In genomic region chr1:187439170-187439914, GRCm38 (mm10) we compare ENCODE assay signal across 11 mouse cellular contexts.
DNase-seq lines count a peak whose midpoint lies in the region; ATAC-seq lines count a peak whose summit lies in the region.
"Had no signal": no experiment of that assay in that cellular context is flagged by ENCODE, and none has a peak within 500 bp of the region (broad histone marks: within the 10 kb centered on the region; RNA-seq: fewer than 3 reads in every experiment).

No protein-coding gene starts in this region.

- WGBS in midbrain, embryonic 12.5 days: 61% methylated on average over 20 of the region's 20 CpGs

- peak; percentile 63; the same call in 1 of the 2 replicates for ATAC-seq in midbrain, embryonic 12.5 days (ENCODE audit: low FRiP score, low read depth)
- ATAC-seq: forebrain, embryonic 15.5 days; lung, postnatal 0 days had no signal

- no peaks in the 10 kb centered on the region for H3K36me3 ChIP-seq in midbrain, embryonic 12.5 days
- H3K36me3 ChIP-seq: forebrain, embryonic 15.5 days had no signal

- no peak overlapping the region for H3K27ac ChIP-seq in midbrain, embryonic 12.5 days (replicated peaks)
- H3K27ac ChIP-seq: forebrain, embryonic 15.5 days; heart, adult 2 months had no signal

- H3K4me3 ChIP-seq in midbrain, embryonic 12.5 days: no peak overlapping the region
- H3K4me3 ChIP-seq: forebrain, embryonic 15.5 days; heart, adult 2 months had no signal

- 0 out of 2 replicates have a peak overlapping the region, but pooled peaks have one; percentile 1 for H3K4me2 ChIP-seq in midbrain, embryonic 12.5 days (replicated peaks)
- H3K4me2 ChIP-seq: forebrain, embryonic 15.5 days had no signal

- H3K9me3 ChIP-seq in midbrain, embryonic 12.5 days: no peaks in the 10 kb centered on the region
- H3K9me3 ChIP-seq: forebrain, embryonic 15.5 days had no signal

- DNase-seq in adrenal gland, postnatal 14 days: peak; percentile 6
- no peak for DNase-seq in adrenal gland, adult 8-10 months
- peak; percentile 12 to 13 for DNase-seq in cerebellum, postnatal 36 days
- DNase-seq in kidney, adult 18-20 months: peak; percentile 75
- no peak for DNase-seq in right cerebral cortex, postnatal 10 days (ENCODE audit: low spot score in 2 of 2)
- DNase-seq in right cerebral cortex, postnatal 14 days: no peak
- no peak for DNase-seq in frontal cortex, postnatal 14 days (ENCODE audit: low spot score in 2 of 2)
- DNase-seq: heart, adult 2 months had no signal

- H3K9ac ChIP-seq in midbrain, embryonic 12.5 days (replicated peaks): no peak overlapping the region
- H3K9ac ChIP-seq: forebrain, embryonic 15.5 days had no signal

- H3K4me1 ChIP-seq in midbrain, embryonic 12.5 days: no peaks in the 10 kb centered on the region
- H3K4me1 ChIP-seq: forebrain, embryonic 15.5 days had no signal

- H3K27me3 ChIP-seq in midbrain, embryonic 12.5 days: no peaks in the 10 kb centered on the region
- H3K27me3 ChIP-seq: forebrain, embryonic 15.5 days had no signal

Comparison
In these comparisons a context has a peak if more than half of its experiments do, and no peak if none do; other contexts are left out.
1. DNase-seq: peak in adrenal gland, postnatal 14 days (single experiment), cerebellum, postnatal 36 days (2 of 2) and kidney, adult 18-20 months (single experiment); none in adrenal gland, adult 8-10 months (single experiment), right cerebral cortex, postnatal 10 days (0 of 2), right cerebral cortex, postnatal 14 days (single experiment) and frontal cortex, postnatal 14 days (0 of 2).